Mouse (Mus musculus) CD8-positive naive resting alpha-beta T cell, adult 2 months (primary cell): ENCODE measurements around the gene Fam98c.
A peak's percentile ranks its signal among the peaks of the same experiment; 100 is the strongest.
"Not testable (repeated sequence)": the region's sequence is repeated elsewhere in the genome, so short reads cannot be mapped to it uniquely, and the experiment has no call there.

Experiments
- DNase-seq, 2 experiments: peaks; one replicate each; pipeline ENCODE4 v3.0.0; 2022; ENCODE audit warnings: low read depth in 2 of 2, low spot score in 2 of 2

Fam98c gene

GRCm38 (mm10) chr7:29155838-29156782 lies at the start of gene Fam98c:
Gene Fam98c, minus strand, starts transcription at chr7:29156234.
- DNase-seq = peak; percentile 52 to 68

GRCm38 (mm10) chr7:29202577-29202976 lies 46.5 kb upstream of the Fam98c start:
- DNase-seq = no peak

GRCm38 (mm10) chr7:29194230-29194629 lies 38.2 kb upstream of the Fam98c start:
- DNase-seq = not testable (repeated sequence)

- DNase-seq = not testable (repeated sequence)
Measured at GRCm38 (mm10) chr7:29181323-29181722, 25.3 kb upstream of the Fam98c start.

GRCm38 (mm10) chr7:29180854-29181236 lies 24.8 kb upstream of the Fam98c start:
- DNase-seq = no peak

GRCm38 (mm10) chr7:29180077-29180853 lies 24.2 kb upstream of the Fam98c start, which contains the start of gene Psmd8:
Gene Psmd8, minus strand, starts transcription at chr7:29180701.
- peak; percentile 94 to 96 for DNase-seq

- DNase-seq = no peak
Measured at GRCm38 (mm10) chr7:29179323-29179722, 23.3 kb upstream of the Fam98c start.

GRCm38 (mm10) chr7:29178106-29178505 lies 22.1 kb upstream of the Fam98c start:
- no peak for DNase-seq

GRCm38 (mm10) chr7:29172390-29173016 lies 16.5 kb upstream of the Fam98c start:
- no peak for DNase-seq

- DNase-seq = no peak
Measured at GRCm38 (mm10) chr7:29171562-29172097, 15.6 kb upstream of the Fam98c start.

- DNase-seq = no peak
Measured at GRCm38 (mm10) chr7:29170755-29171561, 14.9 kb upstream of the Fam98c start.

- DNase-seq = no peak
Measured at GRCm38 (mm10) chr7:29170066-29170754, 14.2 kb upstream of the Fam98c start, which contains the start of the genes Ggn and Spred3. Gene Ggn, plus strand, starts transcription at chr7:29170210. Gene Spred3, minus strand, starts transcription at chr7:29170411.

GRCm38 (mm10) chr7:29169231-29170065 lies 13.4 kb upstream of the Fam98c start:
- DNase-seq = no peak

- no peak for DNase-seq
Measured at GRCm38 (mm10) chr7:29168791-29169230, 12.8 kb upstream of the Fam98c start.

- DNase-seq = no peak
Measured at GRCm38 (mm10) chr7:29168121-29168695, 12.2 kb upstream of the Fam98c start.

- DNase-seq = no peak
Measured at GRCm38 (mm10) chr7:29167656-29168055, 11.6 kb upstream of the Fam98c start.

- no peak for DNase-seq
Measured at GRCm38 (mm10) chr7:29162750-29163525, 6.9 kb upstream of the Fam98c start.
